Mouse (Mus musculus): ENCODE measurements around the gene Gm5105. TPM values are rescaled to one million over a fixed set of nuclear protein-coding genes. Genes with fewer than 3 reads are reported as not detected.
A peak's percentile ranks its signal among the peaks of the same experiment; 100 is the strongest.

Gm5105 gene
- polyA plus RNA-seq, 1 experiment from 2014 or later: 0.56 TPM

DNA sequence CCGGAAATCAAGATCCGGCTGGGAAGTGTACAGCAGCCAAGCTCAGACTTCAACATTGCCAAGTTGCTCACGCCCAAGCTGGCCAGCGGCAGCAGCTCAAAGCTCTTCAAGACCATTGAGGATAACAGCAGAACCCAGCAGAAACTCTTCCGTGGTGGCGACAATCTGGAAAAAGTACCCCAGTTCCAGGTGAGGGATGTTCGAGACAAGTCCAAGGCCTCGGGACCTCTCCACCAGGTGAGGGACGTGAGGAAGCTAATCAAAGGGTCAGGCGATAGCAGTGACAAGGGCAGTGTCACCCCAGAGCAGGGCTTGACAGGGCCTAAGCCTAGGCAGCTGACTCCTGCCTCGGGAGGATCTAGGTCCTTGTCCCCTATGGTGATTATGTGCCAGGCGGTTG, 915 bp upstream of the Gm5105 start:
- H3K4me1 ChIP-seq: peaks cover 78% of the 10 kb centered on the region

DNA sequence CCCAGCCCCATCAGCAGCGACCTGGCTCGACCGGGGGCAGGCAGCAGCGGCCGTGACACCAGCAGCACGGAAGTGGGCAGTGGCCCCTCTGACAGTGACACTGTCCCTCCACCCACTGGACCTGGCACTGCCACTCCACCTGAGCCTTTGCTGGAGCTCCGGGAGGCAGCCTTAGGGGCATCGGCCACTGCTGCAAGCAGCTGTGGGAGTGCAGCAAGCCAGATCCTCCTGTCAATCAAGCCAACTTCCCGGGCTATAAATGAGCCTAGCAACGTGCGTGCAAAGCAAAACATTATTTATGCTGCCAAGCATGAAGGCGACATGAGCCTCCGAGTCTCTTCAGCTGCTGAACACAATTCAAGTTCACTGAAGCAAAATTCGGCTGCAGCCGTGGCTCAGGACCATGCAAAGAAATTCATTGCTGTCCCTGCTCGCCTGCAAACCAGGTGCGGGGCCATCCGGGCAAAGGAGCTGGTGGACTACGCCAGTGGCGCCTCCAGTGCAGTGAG, 786 bp downstream of the Gm5105 start:
- H3K4me3 ChIP-seq: peak overlapping the region; percentile 52
- no peak for ATAC-seq (ENCODE audit: extremely low read depth, insufficient number of reproducible peaks, low FRiP score, low TSS enrichment)
- H3K36me3 ChIP-seq: 0 out of 2 replicates have a peak, but pooled peaks cover 6% of the 10 kb centered on the region
- no peaks in the 10 kb centered on the region for H3K27me3 ChIP-seq (replicated peaks)
- H3K9me3 ChIP-seq: no peaks in the 10 kb centered on the region
- peak overlapping the region; percentile 85 for H3K9ac ChIP-seq
- peak overlapping the region; percentile 77 for H3K4me2 ChIP-seq
- H3K27ac ChIP-seq (replicated peaks): peak overlapping the region; percentile 98
- H3K4me1 ChIP-seq: peaks cover 72% of the 10 kb centered on the region
- WGBS: 70% methylated on average over 20 of the region's 20 CpGs

More for the DNA sequence above, 915 bp upstream of the Gm5105 start:
- Histone ChIP-seq H3K9ac (peak overlapping the region; percentile 85), H3K9me3 (no peaks in the 10 kb centered on the region), H3K36me3 (0 out of 2 replicates have a peak, but pooled peaks cover 6% of the 10 kb centered on the region), H3K27me3 (replicated peaks) (no peaks in the 10 kb centered on the region), H3K27ac (replicated peaks) (peak overlapping the region; percentile 85; the same call in 1 of the 2 replicates), H3K4me2 (peak overlapping the region; percentile 77), H3K4me3 (peak overlapping the region; percentile 52)
- 86% methylated on average over 12 of the region's 12 CpGs for WGBS
- ATAC-seq (ENCODE audit: extremely low read depth, insufficient number of reproducible peaks, low FRiP score, low TSS enrichment): no peak

DNA sequence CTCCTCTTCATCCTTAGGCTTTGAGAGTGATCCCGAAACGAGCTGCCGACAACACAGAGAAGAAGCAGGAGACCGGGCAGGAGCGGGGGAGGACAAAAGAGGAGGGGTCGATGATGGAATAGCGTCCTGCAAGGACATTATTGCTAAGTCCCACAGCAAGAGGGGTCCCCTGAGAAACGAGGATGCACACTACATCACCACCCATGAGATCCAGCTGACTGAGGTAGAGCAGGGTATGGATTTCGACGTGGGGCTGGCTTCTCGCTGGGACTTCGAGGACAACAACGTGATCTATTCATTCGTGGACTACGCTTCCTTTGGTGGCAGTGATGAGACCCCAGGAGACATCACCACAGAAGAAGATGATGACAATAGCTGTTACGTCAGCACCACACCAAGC, 1.3 kb downstream of the Gm5105 start:
- peak overlapping the region; percentile 52 for H3K4me3 ChIP-seq
- peak overlapping the region; percentile 77 for H3K4me2 ChIP-seq
- H3K27ac ChIP-seq (replicated peaks): peak overlapping the region; percentile 98
- 74% methylated on average over 16 of the region's 16 CpGs for WGBS
- peak overlapping the region; percentile 85 for H3K9ac ChIP-seq
- H3K27me3 ChIP-seq (replicated peaks): no peaks in the 10 kb centered on the region
- H3K4me1 ChIP-seq: peaks cover 75% of the 10 kb centered on the region
- 0 out of 2 replicates have a peak, but pooled peaks cover 6% of the 10 kb centered on the region for H3K36me3 ChIP-seq
- no peaks in the 10 kb centered on the region for H3K9me3 ChIP-seq
- ATAC-seq (ENCODE audit: extremely low read depth, insufficient number of reproducible peaks, low FRiP score, low TSS enrichment): no peak

DNA sequence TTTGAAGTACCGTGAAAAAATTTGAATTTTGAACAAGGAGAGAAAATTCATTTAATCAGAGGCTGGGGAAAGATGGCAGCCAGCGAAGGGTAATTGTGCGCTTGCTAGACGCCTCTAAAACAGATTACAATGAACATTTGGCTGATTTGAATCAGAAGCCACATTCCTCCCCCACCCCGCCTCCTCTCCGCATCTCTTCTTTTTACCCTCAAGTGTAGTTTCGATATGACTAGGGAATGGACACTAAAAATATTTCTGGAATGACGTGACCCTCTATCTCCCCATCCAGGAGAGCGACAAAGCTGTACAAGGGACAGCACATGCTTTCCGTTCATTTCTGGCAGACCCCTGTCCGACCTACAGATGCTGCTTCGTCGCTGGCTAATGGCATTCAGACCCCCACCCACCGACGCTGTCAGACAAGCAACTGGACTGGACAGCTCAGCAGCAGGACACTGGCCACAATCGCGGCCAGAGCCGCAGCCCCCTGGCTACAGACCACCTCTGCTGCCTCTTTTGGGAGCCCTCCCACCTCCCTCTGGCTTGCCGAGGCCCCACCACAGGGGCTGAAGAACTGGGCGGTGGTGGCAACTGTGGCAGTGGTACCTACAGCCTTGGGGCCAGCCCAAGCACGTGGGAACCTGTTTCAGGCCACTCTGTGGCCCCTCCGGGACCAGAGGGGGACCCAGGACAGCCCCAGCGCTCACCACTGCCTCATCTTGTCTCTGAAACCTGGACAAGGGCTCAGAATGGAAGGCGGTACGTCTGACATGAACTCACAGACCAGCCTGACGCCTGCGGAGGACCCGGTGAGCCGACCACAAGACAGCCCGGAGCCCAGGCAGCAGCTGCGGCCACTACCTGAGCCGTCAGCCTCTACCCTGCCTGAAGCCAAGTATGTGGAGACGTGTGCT, 2.2 kb downstream of the Gm5105 start, which contains the start of gene 1110002E22Rik:
Gene 1110002E22Rik, plus strand, starts transcription at position 321 of the 914 bp plus-strand sequence.
- Histone ChIP-seq H3K27me3 (replicated peaks) (no peaks in the 10 kb centered on the region), H3K36me3 (0 out of 2 replicates have a peak, but pooled peaks cover 6% of the 10 kb centered on the region), H3K9me3 (no peaks in the 10 kb centered on the region), H3K4me3 (peak within 1 kb of the TSS; percentile 52), H3K4me1 (peaks cover 80% of the 10 kb centered on the region), H3K9ac (peak within 1 kb of the TSS; percentile 85), H3K4me2 (peak within 1 kb of the TSS; percentile 77), H3K27ac (replicated peaks) (peak within 1 kb of the TSS; percentile 98)
- ATAC-seq (ENCODE audit: extremely low read depth, insufficient number of reproducible peaks, low FRiP score, low TSS enrichment): no peak
- 41% methylated on average over 33 of the region's 33 CpGs for WGBS

DNA sequence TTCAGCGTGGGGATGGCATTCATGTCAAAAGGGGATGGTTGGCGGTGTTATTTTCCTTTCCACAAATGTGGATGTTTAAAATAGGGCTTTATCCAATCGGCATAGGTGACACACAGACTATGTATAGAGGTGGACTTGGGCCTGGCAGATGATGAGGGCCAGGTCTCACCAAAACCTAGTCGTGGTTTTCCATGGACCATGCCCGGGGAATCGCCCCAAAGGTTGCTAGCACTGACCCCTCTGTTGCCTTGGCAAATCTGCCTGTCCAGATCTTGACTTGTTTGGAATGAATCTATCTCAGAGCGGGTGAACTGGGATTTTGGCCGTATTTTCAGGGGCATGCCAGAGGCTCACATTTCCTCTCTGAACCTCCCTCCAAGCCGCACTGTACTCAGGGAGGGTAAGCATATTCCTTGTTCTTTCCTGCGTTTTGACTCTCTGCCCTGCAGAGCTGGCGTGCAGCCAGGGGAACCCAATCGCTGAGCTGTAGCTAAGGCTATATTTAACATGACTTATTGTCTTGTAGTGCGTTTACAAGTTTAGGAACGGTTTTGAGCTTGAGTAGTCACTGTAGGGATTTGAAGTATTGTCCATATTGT, 3.4 kb downstream of the Gm5105 start:
- Histone ChIP-seq H3K9me3 (no peaks in the 10 kb centered on the region), H3K4me3 (no peak overlapping the region), H3K4me1 (peaks cover 78% of the 10 kb centered on the region), H3K27ac (replicated peaks) (peak overlapping the region; percentile 98), H3K4me2 (peak overlapping the region; percentile 77), H3K36me3 (0 out of 2 replicates have a peak, but pooled peaks cover 6% of the 10 kb centered on the region), H3K9ac (peak overlapping the region; percentile 58), H3K27me3 (replicated peaks) (no peaks in the 10 kb centered on the region)
- WGBS: 37% methylated on average over 14 of the region's 14 CpGs
- ATAC-seq (ENCODE audit: extremely low read depth, insufficient number of reproducible peaks, low FRiP score, low TSS enrichment): no peak

DNA sequence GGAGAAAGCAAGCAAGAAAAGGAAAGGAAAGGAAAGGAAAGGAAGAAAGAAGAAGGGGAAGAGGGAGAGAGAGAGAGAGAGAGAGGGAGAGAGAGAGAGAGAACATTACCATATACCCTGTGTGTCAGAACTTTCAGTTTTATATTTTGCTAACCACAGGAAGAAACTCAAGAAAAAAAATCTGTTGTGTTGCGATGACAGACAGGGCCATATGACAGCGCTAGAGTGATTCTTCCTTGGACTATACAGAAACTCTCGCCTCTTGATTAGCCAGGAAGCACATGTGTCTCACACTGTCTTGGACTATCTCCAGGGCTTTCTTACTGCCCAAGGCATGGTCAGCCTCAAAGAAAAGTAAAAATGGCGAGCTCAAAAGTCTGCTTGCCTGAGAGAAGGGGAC, 4.5 kb downstream of the Gm5105 start:
- Histone ChIP-seq H3K9ac (no peak overlapping the region), H3K4me2 (no peak overlapping the region), H3K36me3 (no peaks in the 10 kb centered on the region), H3K27me3 (replicated peaks) (no peaks in the 10 kb centered on the region), H3K4me3 (no peak overlapping the region), H3K4me1 (peaks cover 79% of the 10 kb centered on the region), H3K27ac (replicated peaks) (no peak overlapping the region; the same call in 1 of the 2 replicates), H3K9me3 (no peaks in the 10 kb centered on the region)
- WGBS: 75% methylated on average over 4 of the region's 4 CpGs
- ATAC-seq (ENCODE audit: extremely low read depth, insufficient number of reproducible peaks, low FRiP score, low TSS enrichment): no peak

DNA sequence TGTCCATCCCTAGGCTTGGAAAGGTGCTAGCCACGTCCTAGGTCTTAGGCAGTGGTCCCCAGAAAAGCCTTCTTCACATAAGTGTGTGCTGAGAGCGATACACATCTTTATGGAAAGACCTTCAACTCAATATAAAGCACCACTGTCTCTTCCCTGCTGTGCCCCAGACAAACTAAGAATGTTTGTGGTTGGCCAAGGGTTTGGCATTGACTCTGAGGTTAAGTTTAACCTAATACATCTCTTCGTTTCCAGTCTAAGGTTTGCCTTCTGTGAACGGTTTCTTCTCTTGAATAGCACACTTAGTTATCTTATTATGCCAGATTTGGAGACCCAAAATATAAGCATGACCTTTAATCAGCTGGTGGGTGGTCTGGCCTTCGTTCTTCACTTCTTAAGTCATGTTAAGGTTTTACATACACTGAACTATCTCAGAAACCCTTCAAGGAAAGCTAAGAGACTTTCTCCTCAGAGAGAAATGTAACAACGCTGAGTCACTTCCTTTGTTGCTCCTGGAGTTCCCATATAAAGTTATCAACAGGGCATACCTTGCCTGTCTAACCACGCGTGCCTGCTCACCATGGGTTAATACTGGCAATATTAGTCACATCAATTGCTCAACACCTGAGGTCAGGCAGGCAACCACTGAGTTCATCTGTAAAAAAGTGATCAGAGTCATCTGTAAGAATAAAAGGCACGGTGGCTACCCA, 5.8 kb downstream of the Gm5105 start:
- no peak for ATAC-seq (ENCODE audit: extremely low read depth, insufficient number of reproducible peaks, low FRiP score, low TSS enrichment)
- no peak overlapping the region for H3K27ac ChIP-seq (replicated peaks)
- no peak overlapping the region for H3K4me2 ChIP-seq
- H3K9ac ChIP-seq: no peak overlapping the region
- 67% methylated on average over 9 of the region's 9 CpGs for WGBS
- H3K27me3 ChIP-seq (replicated peaks): no peaks in the 10 kb centered on the region
- no peaks in the 10 kb centered on the region for H3K36me3 ChIP-seq
- H3K4me1 ChIP-seq: peaks cover 84% of the 10 kb centered on the region
- H3K9me3 ChIP-seq: no peaks in the 10 kb centered on the region
- no peak overlapping the region for H3K4me3 ChIP-seq

DNA sequence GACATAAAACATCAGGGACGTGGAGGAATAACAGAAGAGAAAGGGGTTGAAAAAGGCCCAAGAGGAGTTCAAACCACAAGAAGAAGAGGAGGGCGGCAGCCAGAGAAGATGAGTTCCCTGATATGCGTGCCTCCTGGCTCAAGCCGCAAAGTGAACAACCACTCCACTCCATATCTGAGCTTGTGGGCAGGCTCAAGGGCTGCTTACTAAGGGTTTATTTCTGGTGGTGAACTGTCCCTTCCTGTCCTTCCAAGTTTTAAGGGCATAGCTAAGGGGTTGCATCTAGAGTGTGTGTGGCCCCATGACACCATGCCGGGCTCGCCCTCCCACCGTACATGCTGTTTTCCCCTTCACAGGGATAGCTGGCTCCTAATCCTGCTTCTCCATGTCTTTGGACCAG, 6.8 kb downstream of the Gm5105 start:
- H3K4me2 ChIP-seq: no peak overlapping the region
- H3K4me3 ChIP-seq: no peak overlapping the region
- no peak for ATAC-seq (ENCODE audit: extremely low read depth, insufficient number of reproducible peaks, low FRiP score, low TSS enrichment)
- H3K27ac ChIP-seq (replicated peaks): peak overlapping the region; percentile 70
- peaks cover 82% of the 10 kb centered on the region for H3K4me1 ChIP-seq
- H3K9me3 ChIP-seq: no peaks in the 10 kb centered on the region
- no peak overlapping the region for H3K9ac ChIP-seq
- WGBS: 59% methylated on average over 7 of the region's 7 CpGs
- no peaks in the 10 kb centered on the region for H3K36me3 ChIP-seq
- no peaks in the 10 kb centered on the region for H3K27me3 ChIP-seq (replicated peaks)

DNA sequence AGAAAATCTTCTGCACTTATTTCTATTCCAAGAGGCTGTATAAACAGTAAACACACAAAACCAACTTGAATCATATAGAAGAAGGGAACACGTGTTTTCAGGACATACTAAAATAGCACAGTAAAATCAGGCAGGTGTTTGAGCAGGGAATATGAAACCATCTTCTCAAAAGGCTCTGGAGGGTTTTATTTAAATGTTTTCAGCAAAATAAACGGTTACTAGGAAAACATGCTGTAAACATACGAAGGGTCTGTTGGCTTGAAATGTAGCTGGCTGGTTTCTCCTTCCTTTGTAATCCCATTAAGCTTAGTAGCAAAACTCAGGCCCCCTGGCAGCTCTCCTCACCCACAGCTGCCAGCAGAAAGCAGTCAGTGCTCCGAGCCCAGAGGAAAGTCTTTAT, 9.0 kb downstream of the Gm5105 start:
- H3K4me1 ChIP-seq: peaks cover 78% of the 10 kb centered on the region
- no peak overlapping the region for H3K27ac ChIP-seq (replicated peaks)
- no peaks in the 10 kb centered on the region for H3K27me3 ChIP-seq (replicated peaks)
- no peak for ATAC-seq (ENCODE audit: extremely low read depth, insufficient number of reproducible peaks, low FRiP score, low TSS enrichment)
- no peaks in the 10 kb centered on the region for H3K9me3 ChIP-seq
- no peak overlapping the region for H3K9ac ChIP-seq
- no peaks in the 10 kb centered on the region for H3K36me3 ChIP-seq
- no peak overlapping the region for H3K4me2 ChIP-seq
- WGBS: 64% methylated on average over 4 of the region's 4 CpGs
- no peak overlapping the region for H3K4me3 ChIP-seq

DNA sequence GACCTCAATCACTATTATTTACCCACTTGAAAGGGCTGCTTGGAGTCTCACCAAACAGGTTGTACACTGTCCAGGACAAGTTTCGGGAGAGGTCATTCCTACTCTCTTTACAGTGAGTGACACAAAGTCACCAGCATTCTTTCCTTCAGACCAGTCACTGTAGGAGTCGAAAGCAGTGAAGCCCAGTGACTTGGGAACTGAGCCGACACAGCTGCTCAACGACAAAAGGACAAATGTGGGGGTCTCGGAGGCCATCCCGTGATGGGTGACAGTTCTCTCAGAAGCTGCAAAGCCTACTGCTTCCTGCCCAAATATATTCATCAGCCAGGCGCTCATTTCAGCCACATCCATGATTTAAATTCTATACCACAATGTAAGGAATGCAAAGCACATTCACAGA, 10.2 kb downstream of the Gm5105 start:
- Histone ChIP-seq H3K9me3 (no peaks in the 10 kb centered on the region), H3K27ac (replicated peaks) (peak overlapping the region; percentile 50), H3K27me3 (replicated peaks) (no peaks in the 10 kb centered on the region), H3K4me1 (peaks cover 80% of the 10 kb centered on the region), H3K36me3 (no peaks in the 10 kb centered on the region), H3K4me3 (no peak overlapping the region), H3K4me2 (no peak overlapping the region), H3K9ac (0 out of 2 replicates have a peak overlapping the region, but pooled peaks have one; percentile 24)
- 44% methylated on average over 7 of the region's 7 CpGs for WGBS
- ATAC-seq (ENCODE audit: extremely low read depth, insufficient number of reproducible peaks, low FRiP score, low TSS enrichment): no peak

DNA sequence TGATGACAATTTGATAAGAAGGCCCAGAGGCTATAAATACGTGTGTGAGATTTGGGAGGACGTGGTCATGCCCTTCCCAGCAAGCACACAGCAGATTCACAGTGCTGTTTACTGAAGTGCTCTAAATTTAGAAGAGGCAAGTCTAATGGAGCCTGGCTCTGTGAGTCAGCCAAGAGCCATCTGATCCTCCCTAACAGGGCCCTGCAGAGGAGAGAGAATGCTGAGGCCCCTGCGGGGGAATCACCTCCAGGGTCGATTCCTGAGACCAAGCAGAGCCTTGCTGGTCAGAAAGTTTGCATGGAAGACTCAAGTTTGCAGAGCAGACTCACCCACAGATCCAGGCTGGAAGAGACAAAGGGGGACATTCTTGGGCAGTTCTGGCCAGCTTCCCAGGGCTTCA, 13.2 kb downstream of the Gm5105 start:
- Histone ChIP-seq H3K27ac (replicated peaks) (peak overlapping the region; percentile 99), H3K27me3 (replicated peaks) (no peaks in the 10 kb centered on the region), H3K9me3 (no peaks in the 10 kb centered on the region), H3K4me2 (peak overlapping the region; percentile 60), H3K4me3 (peak overlapping the region; percentile 26; the same call in 1 of the 2 replicates), H3K36me3 (no peaks in the 10 kb centered on the region), H3K4me1 (peaks cover 66% of the 10 kb centered on the region), H3K9ac (peak overlapping the region; percentile 78)
- peak; percentile 77; the same call in 1 of the 2 replicates for ATAC-seq (ENCODE audit: extremely low read depth, insufficient number of reproducible peaks, low FRiP score, low TSS enrichment)
- 6% methylated on average over 4 of the region's 4 CpGs for WGBS

Measured in heart, embryonic 13.5 days (tissue).